Mouse (Mus musculus): Measurements from ENCODE around the gene Lingo3. TPM values are rescaled to one million over a fixed set of nuclear protein-coding genes. Genes with fewer than 3 reads are reported as not detected.
"Not testable (repeated sequence)": the region's sequence is repeated elsewhere in the genome, so short reads cannot be mapped to it uniquely, and the experiment has no call there.

Gene Lingo3
- polyA plus RNA-seq, 1 experiment from 2014 or later, result 0.10 TPM

- no peak for DNase-seq (ENCODE audit: low read depth, low spot score)
- CTCF ChIA-PET, result interaction anchor here (1.8 kb wide), 1 partner anchor 42 kb away, joined by 4 read pairs; no protein-coding TSS in a partner anchor
- in situ Hi-C loops (cut with MboI; ENCODE audit: low pct_unique_long_range_greater_than_20kb), result no loop called here
- no peaks in the 10 kb centered on the region for H3K27me3 ChIP-seq
- POLR2A ChIA-PET, result no interaction called here
- no peak for TF ChIP-seq CTCF (IDR thresholded peaks at IDR 0.05)
- no peak for ATAC-seq
These were observed 11.0 kb downstream of the Lingo3 start for GRCm38 (mm10) chr10:80832818-80833217.

GRCm38 (mm10) chr10:80831136-80831535 is 12.7 kb downstream of the Lingo3 start:
- ATAC-seq, result no peak
- DNase-seq (ENCODE audit: low read depth, low spot score), result no peak
- CTCF ChIA-PET, result interaction anchor here (1.1 to 1.8 kb wide), 4 partner anchors 17 to 73 kb away, joined by 3 to 4 read pairs (median 4); no protein-coding TSS in a partner anchor
- in situ Hi-C loops (cut with MboI; ENCODE audit: low pct_unique_long_range_greater_than_20kb), result no loop called here
- no peaks in the 10 kb centered on the region for H3K27me3 ChIP-seq
- no peak for TF ChIP-seq CTCF (IDR thresholded peaks at IDR 0.05)
- POLR2A ChIA-PET, result interaction anchor here (1.8 kb wide), 1 partner anchor 27 kb away, joined by 8 read pairs; no protein-coding TSS in a partner anchor

GRCm38 (mm10) chr10:80829359-80830278 is 14.2 kb downstream of the Lingo3 start:
- POLR2A ChIA-PET, result interaction anchor here (1.0 to 1.8 kb wide), 3 partner anchors 29 to 66 kb away, joined by 3 to 8 read pairs (median 3); no protein-coding TSS in a partner anchor
- H3K27me3 ChIP-seq, result no peaks in the 10 kb centered on the region
- TF ChIP-seq CTCF (IDR thresholded peaks at IDR 0.05), result no peak
- in situ Hi-C loops (cut with MboI; ENCODE audit: low pct_unique_long_range_greater_than_20kb), result no loop called here
- CTCF ChIA-PET, result interaction anchor here (1.2 to 1.4 kb wide), 4 partner anchors 38 to 81 kb away, joined by 3 to 4 read pairs (median 3); no protein-coding TSS in a partner anchor
- DNase-seq (ENCODE audit: low read depth, low spot score) (no peak), ATAC-seq (no peak)

- in situ Hi-C loops (cut with MboI; ENCODE audit: low pct_unique_long_range_greater_than_20kb); ATAC-seq; DNase-seq (ENCODE audit: low read depth, low spot score); H3K27me3 ChIP-seq: not testable (repeated sequence)
- ChIA-PET POLR2A (interaction anchor here (1.0 kb wide), 1 partner anchor 67 kb away, joined by 3 read pairs; no protein-coding TSS in a partner anchor), CTCF (interaction anchor here (1.2 kb wide), 1 partner anchor 14 kb away, joined by 4 read pairs; no protein-coding TSS in a partner anchor)
These were observed 15.3 kb downstream of the Lingo3 start for GRCm38 (mm10) chr10:80828587-80828986.

- H3K27me3 ChIP-seq, result no peaks in the 10 kb centered on the region
- ATAC-seq (no peak), DNase-seq (ENCODE audit: low read depth, low spot score) (no peak)
- in situ Hi-C loops (cut with MboI; ENCODE audit: low pct_unique_long_range_greater_than_20kb), result no loop called here
- no peak for TF ChIP-seq CTCF (IDR thresholded peaks at IDR 0.05)
- POLR2A ChIA-PET, result interaction anchor here (0.6 to 0.9 kb wide), 2 partner anchors 15 to 26 kb away, joined by 3 read pairs; no protein-coding TSS in a partner anchor
- CTCF ChIA-PET, result interaction anchor here (1.2 kb wide), 1 partner anchor 15 kb away, joined by 4 read pairs; no protein-coding TSS in a partner anchor
These were observed 15.9 kb downstream of the Lingo3 start for GRCm38 (mm10) chr10:80827870-80828420.

GRCm38 (mm10) chr10:80827063-80827869 is 16.6 kb downstream of the Lingo3 start:
- CTCF ChIA-PET, result interaction anchor here (1.2 kb wide), 1 partner anchor 15 kb away, joined by 4 read pairs; no protein-coding TSS in a partner anchor
- no peak for TF ChIP-seq CTCF (IDR thresholded peaks at IDR 0.05)
- no peaks in the 10 kb centered on the region for H3K27me3 ChIP-seq
- in situ Hi-C loops (cut with MboI; ENCODE audit: low pct_unique_long_range_greater_than_20kb), result no loop called here
- POLR2A ChIA-PET, result interaction anchor here (0.6 to 0.9 kb wide), 5 partner anchors 9 to 28 kb away, joined by 3 to 5 read pairs (median 3); partner anchors contain the start of genes Lsm7 and Sppl2b
- DNase-seq (ENCODE audit: low read depth, low spot score), result no peak
- ATAC-seq, result no peak

GRCm38 (mm10) chr10:80826151-80827062 is 17.4 kb downstream of the Lingo3 start, which contains the start of gene Oaz1:
Gene Oaz1, plus strand, starts transcription at chr10:80826656.
- in situ Hi-C loops (cut with MboI; ENCODE audit: low pct_unique_long_range_greater_than_20kb), result no loop called here
- ChIA-PET POLR2A (interaction anchor here (0.6 to 0.9 kb wide), 3 partner anchors 9 to 29 kb away, joined by 3 to 5 read pairs (median 3); partner anchors contain the start of genes Lsm7 and Sppl2b), CTCF (no interaction called here)
- H3K27me3 ChIP-seq, result no peaks in the 10 kb centered on the region
- no peak for TF ChIP-seq CTCF (IDR thresholded peaks at IDR 0.05)
- DNase-seq (ENCODE audit: low read depth, low spot score), result peak; percentile 97
- peak; percentile 92 for ATAC-seq

- DNase-seq (ENCODE audit: low read depth, low spot score) (no peak), ATAC-seq (no peak)
- CTCF ChIA-PET, result no interaction called here
- TF ChIP-seq CTCF (IDR thresholded peaks at IDR 0.05), result no peak
- POLR2A ChIA-PET, result no interaction called here
- no peaks in the 10 kb centered on the region for H3K27me3 ChIP-seq
- in situ Hi-C loops (cut with MboI; ENCODE audit: low pct_unique_long_range_greater_than_20kb), result loop anchor here (5.0 kb wide), 3 partner anchors 52 to 172 kb away; no protein-coding TSS in a partner anchor
These were observed 19.0 kb downstream of the Lingo3 start for GRCm38 (mm10) chr10:80824827-80825226.
